Mouse (Mus musculus): ENCODE measurements around the gene Cfap299. TPM values are rescaled to one million over a fixed set of nuclear protein-coding genes. Genes with fewer than 3 reads are reported as not detected.

Gene Cfap299
- polyA plus RNA-seq, 1 experiment from 2014 or later, result 1.5 TPM

- Histone ChIP-seq H3K9ac (ENCODE audit: low read length) (no peak overlapping the region), H3K4me1 (ENCODE audit: control insufficient read depth, insufficient read depth, low read length) (no peaks in the 10 kb centered on the region), H3K9me3 (replicated peaks; ENCODE audit: control insufficient read depth, low read length) (no peaks in the 10 kb centered on the region), H3K4me3 (ENCODE audit: low read depth, low read length) (no peak overlapping the region), H3K27ac (ENCODE audit: low read depth, low read length) (no peak overlapping the region), H3K4me2 (ENCODE audit: low read length) (no peak overlapping the region), H3K36me3 (ENCODE audit: control insufficient read depth, insufficient read depth, low read length) (no peaks in the 10 kb centered on the region), H3K27me3 (replicated peaks; ENCODE audit: control insufficient read depth, insufficient read depth, low read length) (no peaks in the 10 kb centered on the region)
- WGBS, result 90% methylated on average over 9 of the region's 9 CpGs
- no peak for ATAC-seq
- DNase-seq (ENCODE audit: low spot score), result no peak
Observed at GRCm38 (mm10) chr5:98416385-98417145, 87.5 kb downstream of the Cfap299 start.

GRCm38 (mm10) chr5:98424965-98425364, 95.9 kb downstream of the Cfap299 start:
- WGBS, result 100% methylated on average over 1 of the region's 1 CpGs
- Histone ChIP-seq H3K27ac (ENCODE audit: low read depth, low read length) (no peak overlapping the region), H3K4me2 (ENCODE audit: low read length) (no peak overlapping the region), H3K27me3 (replicated peaks; ENCODE audit: control insufficient read depth, insufficient read depth, low read length) (no peaks in the 10 kb centered on the region), H3K9ac (ENCODE audit: low read length) (no peak overlapping the region), H3K36me3 (ENCODE audit: control insufficient read depth, insufficient read depth, low read length) (no peaks in the 10 kb centered on the region), H3K4me1 (ENCODE audit: control insufficient read depth, insufficient read depth, low read length) (no peaks in the 10 kb centered on the region), H3K9me3 (replicated peaks; ENCODE audit: control insufficient read depth, low read length) (no peaks in the 10 kb centered on the region), H3K4me3 (ENCODE audit: low read depth, low read length) (no peak overlapping the region)
- no peak for DNase-seq (ENCODE audit: low spot score)
- no peak for ATAC-seq

- WGBS, result 90% methylated on average over 5 of the region's 5 CpGs
- ATAC-seq, result no peak
- H3K4me1 ChIP-seq (ENCODE audit: control insufficient read depth, insufficient read depth, low read length), result no peaks in the 10 kb centered on the region
- no peaks in the 10 kb centered on the region for H3K36me3 ChIP-seq (ENCODE audit: control insufficient read depth, insufficient read depth, low read length)
- H3K4me2 ChIP-seq (ENCODE audit: low read length), result no peak overlapping the region
- no peak overlapping the region for H3K4me3 ChIP-seq (ENCODE audit: low read depth, low read length)
- no peak overlapping the region for H3K9ac ChIP-seq (ENCODE audit: low read length)
- H3K27me3 ChIP-seq (replicated peaks; ENCODE audit: control insufficient read depth, insufficient read depth, low read length), result no peaks in the 10 kb centered on the region
- H3K27ac ChIP-seq (ENCODE audit: low read depth, low read length), result no peak overlapping the region
- H3K9me3 ChIP-seq (replicated peaks; ENCODE audit: control insufficient read depth, low read length), result no peaks in the 10 kb centered on the region
- DNase-seq (ENCODE audit: low spot score), result no peak
Observed at GRCm38 (mm10) chr5:98426112-98426511, 97.0 kb downstream of the Cfap299 start.

GRCm38 (mm10) chr5:98430060-98430459, 101.0 kb downstream of the Cfap299 start:
- no peak overlapping the region for H3K27ac ChIP-seq (ENCODE audit: low read depth, low read length)
- no peaks in the 10 kb centered on the region for H3K27me3 ChIP-seq (replicated peaks; ENCODE audit: control insufficient read depth, insufficient read depth, low read length)
- no peak overlapping the region for H3K9ac ChIP-seq (ENCODE audit: low read length)
- DNase-seq (ENCODE audit: low spot score), result no peak
- H3K4me3 ChIP-seq (ENCODE audit: low read depth, low read length), result no peak overlapping the region
- no peaks in the 10 kb centered on the region for H3K36me3 ChIP-seq (ENCODE audit: control insufficient read depth, insufficient read depth, low read length)
- no peak overlapping the region for H3K4me2 ChIP-seq (ENCODE audit: low read length)
- no peak for ATAC-seq
- no peaks in the 10 kb centered on the region for H3K4me1 ChIP-seq (ENCODE audit: control insufficient read depth, insufficient read depth, low read length)
- WGBS, result 78% methylated on average over 7 of the region's 7 CpGs
- H3K9me3 ChIP-seq (replicated peaks; ENCODE audit: control insufficient read depth, low read length), result no peaks in the 10 kb centered on the region

- Histone ChIP-seq H3K9ac (ENCODE audit: low read length) (no peak overlapping the region), H3K27me3 (replicated peaks; ENCODE audit: control insufficient read depth, insufficient read depth, low read length) (no peaks in the 10 kb centered on the region), H3K4me2 (ENCODE audit: low read length) (no peak overlapping the region), H3K4me3 (ENCODE audit: low read depth, low read length) (no peak overlapping the region), H3K36me3 (ENCODE audit: control insufficient read depth, insufficient read depth, low read length) (no peaks in the 10 kb centered on the region), H3K4me1 (ENCODE audit: control insufficient read depth, insufficient read depth, low read length) (no peaks in the 10 kb centered on the region), H3K9me3 (replicated peaks; ENCODE audit: control insufficient read depth, low read length) (no peaks in the 10 kb centered on the region), H3K27ac (ENCODE audit: low read depth, low read length) (no peak overlapping the region)
- ATAC-seq (no peak), DNase-seq (ENCODE audit: low spot score) (no peak)
- 59% methylated on average over 3 of the region's 3 CpGs for WGBS
Observed at GRCm38 (mm10) chr5:98438686-98439085, 109.6 kb downstream of the Cfap299 start.

- H3K36me3 ChIP-seq (ENCODE audit: control insufficient read depth, insufficient read depth, low read length), result no peaks in the 10 kb centered on the region
- H3K4me2 ChIP-seq (ENCODE audit: low read length), result no peak overlapping the region
- H3K27ac ChIP-seq (ENCODE audit: low read depth, low read length), result no peak overlapping the region
- no peak for ATAC-seq
- H3K4me1 ChIP-seq (ENCODE audit: control insufficient read depth, insufficient read depth, low read length), result no peaks in the 10 kb centered on the region
- no peak overlapping the region for H3K9ac ChIP-seq (ENCODE audit: low read length)
- WGBS, result 89% methylated on average over 12 of the region's 12 CpGs
- no peak overlapping the region for H3K4me3 ChIP-seq (ENCODE audit: low read depth, low read length)
- no peaks in the 10 kb centered on the region for H3K9me3 ChIP-seq (replicated peaks; ENCODE audit: control insufficient read depth, low read length)
- no peaks in the 10 kb centered on the region for H3K27me3 ChIP-seq (replicated peaks; ENCODE audit: control insufficient read depth, insufficient read depth, low read length)
- DNase-seq (ENCODE audit: low spot score), result no peak
Observed at GRCm38 (mm10) chr5:98446771-98447462, 117.8 kb downstream of the Cfap299 start.

GRCm38 (mm10) chr5:98449873-98450272, 120.8 kb downstream of the Cfap299 start:
- H3K4me1 ChIP-seq (ENCODE audit: control insufficient read depth, insufficient read depth, low read length), result no peaks in the 10 kb centered on the region
- no peaks in the 10 kb centered on the region for H3K27me3 ChIP-seq (replicated peaks; ENCODE audit: control insufficient read depth, insufficient read depth, low read length)
- no peak overlapping the region for H3K4me3 ChIP-seq (ENCODE audit: low read depth, low read length)
- ATAC-seq (no peak), DNase-seq (ENCODE audit: low spot score) (no peak)
- no peak overlapping the region for H3K4me2 ChIP-seq (ENCODE audit: low read length)
- H3K36me3 ChIP-seq (ENCODE audit: control insufficient read depth, insufficient read depth, low read length), result no peaks in the 10 kb centered on the region
- no peak overlapping the region for H3K9ac ChIP-seq (ENCODE audit: low read length)
- no peak overlapping the region for H3K27ac ChIP-seq (ENCODE audit: low read depth, low read length)
- 87% methylated on average over 2 of the region's 2 CpGs for WGBS
- H3K9me3 ChIP-seq (replicated peaks; ENCODE audit: control insufficient read depth, low read length), result no peaks in the 10 kb centered on the region

GRCm38 (mm10) chr5:98466882-98467535, 137.9 kb downstream of the Cfap299 start:
- H3K9me3 ChIP-seq (replicated peaks; ENCODE audit: control insufficient read depth, low read length), result no peaks in the 10 kb centered on the region
- H3K27ac ChIP-seq (ENCODE audit: low read depth, low read length), result no peak overlapping the region
- DNase-seq (ENCODE audit: low spot score), result no peak
- H3K4me1 ChIP-seq (ENCODE audit: control insufficient read depth, insufficient read depth, low read length), result peaks cover 2% of the 10 kb centered on the region; the same call in 1 of the 2 replicates
- no peak overlapping the region for H3K9ac ChIP-seq (ENCODE audit: low read length)
- H3K27me3 ChIP-seq (replicated peaks; ENCODE audit: control insufficient read depth, insufficient read depth, low read length), result no peaks in the 10 kb centered on the region
- no peaks in the 10 kb centered on the region for H3K36me3 ChIP-seq (ENCODE audit: control insufficient read depth, insufficient read depth, low read length)
- H3K4me2 ChIP-seq (ENCODE audit: low read length), result no peak overlapping the region
- WGBS, result 14% methylated on average over 4 of the region's 4 CpGs
- H3K4me3 ChIP-seq (ENCODE audit: low read depth, low read length), result no peak overlapping the region
- ATAC-seq, result no peak

- no peak for DNase-seq (ENCODE audit: low spot score)
- no peak overlapping the region for H3K27ac ChIP-seq (ENCODE audit: low read depth, low read length)
- no peak overlapping the region for H3K4me2 ChIP-seq (ENCODE audit: low read length)
- H3K27me3 ChIP-seq (replicated peaks; ENCODE audit: control insufficient read depth, insufficient read depth, low read length), result no peaks in the 10 kb centered on the region
- no peak for ATAC-seq
- peaks cover 2% of the 10 kb centered on the region; the same call in 1 of the 2 replicates for H3K4me1 ChIP-seq (ENCODE audit: control insufficient read depth, insufficient read depth, low read length)
- 77% methylated on average over 4 of the region's 4 CpGs for WGBS
- no peaks in the 10 kb centered on the region for H3K36me3 ChIP-seq (ENCODE audit: control insufficient read depth, insufficient read depth, low read length)
- H3K4me3 ChIP-seq (ENCODE audit: low read depth, low read length), result no peak overlapping the region
- H3K9me3 ChIP-seq (replicated peaks; ENCODE audit: control insufficient read depth, low read length), result no peaks in the 10 kb centered on the region
- H3K9ac ChIP-seq (ENCODE audit: low read length), result no peak overlapping the region
Observed at GRCm38 (mm10) chr5:98470052-98470451, 140.9 kb downstream of the Cfap299 start.
